Mouse (Mus musculus) CH12.LX (cell line): ENCODE measurements around the gene Baz2b.

Source experiments
- CHD1 ChIP-seq: IDR thresholded peaks from 2 replicates; pipeline ENCODE4 v1.6.1; 2012; ENCODE audit warnings: low read depth, low read length, improper control_type of control experiment, inconsistent platforms
- CTCF ChIP-seq, 2 experiments: IDR thresholded peaks in 1 of 2; conservative IDR thresholded peaks in 1 of 2; 2 replicates each; pipeline ENCODE4 v1.5.1; 2011 to 2012; ENCODE audit warnings: low read depth in 2 of 2, low read length in 2 of 2, improper control_type of control experiment in 1 of 2, inconsistent platforms in 1 of 2, mild to moderate bottlenecking in 1 of 2, moderate library complexity in 1 of 2
- ELF1 ChIP-seq: IDR thresholded peaks from 2 replicates; pipeline ENCODE4 v1.6.1; 2014; ENCODE audit warnings: low read depth, mild to moderate bottlenecking, inconsistent platforms, low read length, improper control_type of control experiment
- EP300 ChIP-seq: IDR thresholded peaks from 2 replicates; pipeline ENCODE4 v1.6.1; 2011; ENCODE audit warnings: low read length, improper control_type of control experiment
- ETS1 ChIP-seq: conservative IDR thresholded peaks from 2 replicates; pipeline ENCODE4 v1.6.1; 2012; ENCODE audit warnings: low read depth, mild to moderate bottlenecking, inconsistent platforms, low read length, improper control_type of control experiment, moderate library complexity
- HCFC1 ChIP-seq: IDR thresholded peaks from 2 replicates; pipeline ENCODE4 v1.6.1; 2012; ENCODE audit warnings: low read depth, mild to moderate bottlenecking, inconsistent platforms, low read length, improper control_type of control experiment
- KAT2A ChIP-seq: IDR thresholded peaks from 2 replicates; pipeline ENCODE4 v1.6.1; 2012; ENCODE audit warnings: low read length, improper control_type of control experiment, inconsistent platforms; ENCODE audit not compliant: insufficient replicate concordance
- MAZ ChIP-seq: IDR thresholded peaks from 2 replicates; pipeline ENCODE4 v1.6.1; 2012; ENCODE audit warnings: low read depth, mild to moderate bottlenecking, inconsistent platforms, low read length, improper control_type of control experiment, moderate library complexity
- MYC ChIP-seq: IDR thresholded peaks from 2 replicates; pipeline ENCODE4 v1.6.1; 2011; ENCODE audit warnings: low read depth, mild to moderate bottlenecking, improper control_type of control experiment, low read length
- POLR2A ChIP-seq: IDR thresholded peaks from 2 replicates; pipeline ENCODE4 v1.6.1; 2011; ENCODE audit warnings: low read depth, mild to moderate bottlenecking, improper control_type of control experiment, low read length
- USF1 ChIP-seq: IDR thresholded peaks from 2 replicates; pipeline ENCODE4 v1.6.1; 2014; ENCODE audit warnings: low read depth, mild to moderate bottlenecking, inconsistent platforms, low read length, improper control_type of control experiment
- ZMIZ1 ChIP-seq: IDR thresholded peaks from 2 replicates; pipeline ENCODE4 v1.6.1; 2012; ENCODE audit warnings: low read depth, mild to moderate bottlenecking, inconsistent platforms, low read length, improper control_type of control experiment

GRCm38 (mm10) chr2:59969099-59969498 lies 240.5 kb downstream of the Baz2b start:
- no peak for TF ChIP-seq KAT2A
- peak; percentile 68 for TF ChIP-seq POLR2A
- 0 out of 2 replicates have a peak, but pooled peaks have one; percentile 43 for TF ChIP-seq ZMIZ1
- no peak for TF ChIP-seq MAZ
- no peak for TF ChIP-seq CTCF (conservative IDR thresholded peaks at IDR 0.05 in 1 of 2, IDR thresholded peaks at IDR 0.05 in 1 of 2; ENCODE audit: low read depth in 2 of 2, low read length in 2 of 2)
- TF ChIP-seq MYC: peak; percentile 90
- peak; percentile 61 for TF ChIP-seq HCFC1
- TF ChIP-seq USF1: no peak
- 0 out of 2 replicates have a peak, but pooled peaks have one; percentile 76 for TF ChIP-seq CHD1
- peak; percentile 63 for TF ChIP-seq ETS1
- peak; percentile 79 for TF ChIP-seq EP300
- peak; percentile 77 for TF ChIP-seq ELF1
